Mouse (Mus musculus) layer of hippocampus, postnatal 36 days (tissue): ENCODE measurements around the gene Jak3. TPM values are rescaled to one million over a fixed set of nuclear protein-coding genes. Genes with fewer than 3 reads are reported as not detected.
"Not testable (repeated sequence)": the region's sequence is repeated elsewhere in the genome, so short reads cannot be mapped to it uniquely, and the experiment has no call there.

Experiments
- DNase-seq, 2 experiments: peaks; one replicate each; pipeline ENCODE4 v3.0.0; 2022
- microRNA-seq, 2 experiments: library from miRNA; unstranded; fragments of <30 nt; microRNA quantifications; one replicate each; pipeline ENCODE4 v1.2.0; 2021
- total RNA-seq, 2 experiments: library from RNA; stranded (reverse); gene quantifications; 2 replicates each; pipeline ENCODE4 v1.2.3; 2021

Gene Jak3
- total RNA-seq, 2 experiments from 2014 or later, result 5.2 TPM

- no peak for DNase-seq
Observed at GRCm38 (mm10) chr8:71724389-71724788, 48.3 kb downstream of the Jak3 start.

- peak; percentile 77 to 79 for DNase-seq
Observed at GRCm38 (mm10) chr8:71725122-71725924, 49.2 kb downstream of the Jak3 start, which contains the start of gene Fcho1. Gene Fcho1, minus strand, starts transcription at chr8:71725716.

- no peak for DNase-seq
Observed at GRCm38 (mm10) chr8:71728240-71728785, 52.2 kb downstream of the Jak3 start.

GRCm38 (mm10) chr8:71728826-71729620, 52.9 kb downstream of the Jak3 start:
- no peak for DNase-seq

- DNase-seq, result no peak
Observed at GRCm38 (mm10) chr8:71731652-71732230, 55.6 kb downstream of the Jak3 start.

- not testable (repeated sequence) for DNase-seq
Observed at GRCm38 (mm10) chr8:71738316-71738715, 62.2 kb downstream of the Jak3 start.

Small RNA genes lying within 50 kb of the gene (microRNA-seq; reads per million reads assigned to microRNA genes)
- 24.8 to 30.0 reads per million in 2 experiments for gene Mir6769b

Other genes with a start within 250 kb of the Jak3 start
- gene Abhd8, start 212.6 kb upstream of the Jak3 start, total RNA-seq, result 100 to 1,000 TPM; 274 to 278 TPM
- gene Mrpl34, start 211.3 kb upstream of the Jak3 start, total RNA-seq, result 10 to 100 TPM; 49.6 to 52.1 TPM
- gene Dda1, start 207.1 kb upstream of the Jak3 start, total RNA-seq, result 10 to 100 TPM; 87.6 to 93.5 TPM
- 10 to 100 TPM; 54.3 to 55.1 TPM for gene Ano8, start 190.3 kb upstream of the Jak3 start, total RNA-seq
- 10 to 100 TPM; 31.7 to 33.3 TPM for gene Gtpbp3, start 188.2 kb upstream of the Jak3 start, total RNA-seq
- 1 to 10 TPM; 6.3 to 6.7 TPM for gene Plvap, start 164.5 kb upstream of the Jak3 start, total RNA-seq
- not detected for gene Ccdc194, start 150.6 kb upstream of the Jak3 start, total RNA-seq
- gene Bst2, start 138.8 kb upstream of the Jak3 start, total RNA-seq, result 1 to 10 TPM; 3.0 to 5.8 TPM
- gene Mvb12a, start 133.4 kb upstream of the Jak3 start, total RNA-seq, result 10 to 100 TPM; 30.1 to 34.7 TPM
- not detected for gene Tmem221, start 117.4 kb upstream of the Jak3 start, total RNA-seq
- gene Nxnl1, start 109.7 kb upstream of the Jak3 start, total RNA-seq, result not detected
- gene Slc27a1, start 107.4 kb upstream of the Jak3 start, total RNA-seq, result 100 to 1,000 TPM; 109 to 123 TPM
- 10 to 100 TPM; 31.0 to 35.8 TPM for gene Pgls, start 84.1 kb upstream of the Jak3 start, total RNA-seq
- gene Fam129c, start 78.6 kb upstream of the Jak3 start, total RNA-seq, result 1 to 10 TPM; 3.7 to 4.5 TPM
- 10 to 100 TPM; 52.3 to 55.6 TPM for gene Colgalt1, start 65.3 kb upstream of the Jak3 start, total RNA-seq
- gene Unc13a, start 4.5 kb upstream of the Jak3 start, total RNA-seq, result 100 to 1,000 TPM; 268 to 288 TPM
- 1 to 10 TPM in 1 of 2 experiments, not detected in 1; 3.6 TPM for gene Insl3, start 12.9 kb downstream of the Jak3 start, total RNA-seq
- under 1 TPM; 0.40 to 0.91 TPM for gene B3gnt3, start 25.5 kb downstream of the Jak3 start, total RNA-seq
- gene Fcho1, start 49.4 kb downstream of the Jak3 start, total RNA-seq, result 100 to 1,000 TPM; 103 to 114 TPM
- 10 to 100 TPM; 10.4 to 13.1 TPM for gene Zfp709, start 205.7 kb downstream of the Jak3 start, total RNA-seq
- gene Zfp882, start 232.3 kb downstream of the Jak3 start, total RNA-seq, result 10 to 100 TPM; 15.7 to 17.0 TPM
- gene Zfp617, start 232.3 kb downstream of the Jak3 start, total RNA-seq, result 10 to 100 TPM; 27.4 to 28.8 TPM